Mouse (Mus musculus) frontal cortex, adult 2 months (tissue): Measurements from ENCODE around the gene A430078G23Rik. TPM values are rescaled to one million over a fixed set of nuclear protein-coding genes. Genes with fewer than 3 reads are reported as not detected.
A peak's percentile ranks its signal among the peaks of the same experiment; 100 is the strongest.

Source experiments
- DNase-seq, 2 experiments: peaks; one replicate each; pipeline ENCODE4 v3.0.0; 2022; ENCODE audit warnings: low spot score in 1 of 2; ENCODE audit errors: extremely low spot score in 1 of 2
- polyA plus RNA-seq: library from polyadenylated mRNA; depleted of rRNA; stranded (reverse); fragments of >200 nt; gene quantifications from 2 replicates; pipeline ENCODE4 v1.2.3, GENCODE M21; 2012

Gene A430078G23Rik
- polyA plus RNA-seq, 1 experiment, result 0.52 TPM

DNA sequence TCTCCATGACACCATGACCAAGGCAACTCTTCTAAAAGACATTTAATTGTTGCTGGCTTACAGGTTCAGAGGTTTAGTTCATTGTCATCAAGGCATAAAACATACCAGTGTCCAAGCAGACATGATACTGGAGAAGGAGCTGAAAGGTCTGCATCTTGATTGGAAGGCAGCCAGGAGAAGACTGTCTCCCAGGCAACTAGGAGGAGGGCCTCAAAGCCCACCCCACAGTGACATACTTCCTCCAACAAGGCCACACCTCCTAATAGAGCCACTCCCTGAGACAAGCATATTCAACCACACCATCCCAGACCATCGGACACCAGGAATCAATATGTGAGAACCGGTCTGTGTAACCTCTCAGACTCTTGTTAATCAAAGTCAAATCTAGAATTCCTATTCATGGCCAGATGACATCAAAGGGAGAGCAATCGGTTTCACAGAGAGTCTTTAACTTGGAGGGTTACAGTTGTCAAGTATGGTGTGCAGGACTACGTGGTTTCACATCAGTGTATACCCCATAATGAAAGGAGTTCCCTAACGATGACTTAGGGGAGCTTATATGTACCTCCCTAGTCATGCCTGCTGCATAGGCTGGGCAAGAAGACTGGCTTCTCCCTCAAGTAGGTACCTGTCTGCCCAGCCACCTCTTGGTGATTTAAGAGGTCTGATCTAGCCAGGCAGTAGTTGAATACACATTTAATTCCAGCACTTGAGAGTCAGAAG, 6.4 kb upstream of the A430078G23Rik start:
- DNase-seq, result no peak

DNA sequence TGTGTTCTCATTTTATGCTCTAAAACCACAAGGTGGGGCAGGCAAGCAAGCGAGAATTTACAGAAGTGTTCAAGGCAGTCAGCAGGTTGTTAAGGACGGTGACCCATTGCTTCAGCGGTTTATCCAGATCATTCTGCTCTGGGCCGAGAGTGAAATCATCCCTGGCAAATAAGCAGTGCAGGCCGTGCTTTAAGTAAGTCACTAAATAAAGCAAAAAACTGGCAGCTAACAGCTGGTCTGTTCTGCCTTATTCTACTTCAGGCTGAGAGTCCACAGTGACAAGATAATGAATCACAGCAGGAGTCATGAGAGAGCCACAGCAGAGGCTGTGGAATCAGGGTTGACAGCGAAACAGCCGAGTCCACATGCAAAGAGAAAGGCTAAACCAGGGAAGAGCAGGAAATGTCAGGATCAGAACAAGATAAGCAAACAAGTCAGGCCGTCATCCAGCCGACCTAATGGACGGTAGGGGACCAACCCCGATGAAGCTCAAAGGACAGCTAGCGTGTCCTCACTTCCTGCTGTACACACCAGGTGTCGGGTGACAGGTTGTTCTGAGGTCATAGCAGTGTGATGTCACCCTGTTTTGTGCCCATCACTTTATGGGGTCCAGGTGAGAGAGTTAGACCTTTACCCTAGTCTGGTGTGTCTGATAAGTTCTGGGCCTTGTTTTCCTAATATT, 4.9 kb upstream of the A430078G23Rik start:
- DNase-seq, result peak in 1 of 2 experiments; percentile 20

DNA sequence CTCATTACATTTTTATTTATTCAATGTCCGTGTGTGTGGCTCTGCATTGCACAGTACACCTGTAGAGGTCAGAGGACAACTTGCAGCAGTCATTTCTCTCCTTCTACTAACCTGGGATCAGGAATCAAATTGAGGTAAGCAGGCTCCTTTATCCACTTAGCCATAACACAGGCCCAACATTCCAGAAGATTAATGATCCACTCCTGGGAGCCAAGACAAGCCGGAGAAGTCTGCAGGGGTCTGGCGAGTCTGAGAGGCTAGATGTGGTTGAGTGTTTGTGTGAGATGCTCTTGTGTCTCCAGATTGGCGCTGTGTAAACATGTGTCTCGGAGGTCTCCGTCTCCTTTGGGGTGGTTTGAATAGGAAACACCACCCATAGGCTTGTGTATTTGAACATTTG, 2.5 kb upstream of the A430078G23Rik start:
- no peak for DNase-seq

DNA sequence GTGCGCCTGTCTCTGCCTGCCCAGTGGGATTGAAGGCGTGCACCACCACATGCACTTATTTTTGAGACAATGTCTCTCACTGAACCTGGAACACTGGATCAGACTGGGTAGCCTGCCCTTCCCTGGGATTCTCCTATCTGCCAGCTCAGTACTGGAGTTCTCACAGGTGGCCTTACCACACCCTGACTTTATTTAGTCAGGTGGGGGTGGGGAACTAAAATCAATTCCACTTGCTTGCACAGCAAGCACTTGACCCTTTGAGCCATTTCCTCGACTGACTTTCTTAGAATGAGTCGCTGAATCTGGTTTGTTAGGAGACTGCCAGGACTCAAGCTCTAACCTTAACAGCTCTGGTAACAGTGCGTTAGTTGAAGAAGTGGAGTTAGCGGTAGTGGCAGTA, 500 bp upstream of the A430078G23Rik start:
- no peak for DNase-seq

DNA sequence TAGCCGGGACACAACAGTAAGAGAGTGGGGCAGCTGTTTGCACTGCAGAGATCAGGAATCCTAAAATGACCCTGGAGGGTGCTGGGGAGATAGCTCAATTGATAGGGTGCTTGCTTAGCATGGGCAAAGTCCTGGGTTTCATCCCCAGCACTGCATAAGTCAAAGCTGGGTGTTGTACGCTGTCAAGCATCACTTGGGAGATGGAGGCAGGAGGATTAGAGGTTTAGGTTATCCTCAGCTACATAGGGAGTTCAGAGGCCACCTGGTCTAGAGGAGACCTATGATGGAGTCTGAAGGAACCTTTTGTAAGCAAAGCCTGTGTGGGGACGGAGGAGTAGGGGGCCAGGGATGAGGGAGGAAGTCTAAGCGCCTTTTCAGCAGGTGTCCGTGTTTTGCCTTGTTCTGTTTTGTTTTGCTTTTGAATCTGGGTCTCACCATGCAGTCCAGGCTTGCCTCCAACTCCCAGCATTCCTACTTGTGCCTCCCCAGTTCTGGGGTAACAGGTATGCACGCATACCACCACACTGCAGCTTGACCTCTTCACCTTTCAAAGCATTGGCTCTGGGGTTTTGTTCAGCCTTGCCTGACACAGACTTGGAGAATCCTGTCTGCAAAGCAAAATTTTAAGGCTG, 712 bp downstream of the A430078G23Rik start:
- no peak for DNase-seq

DNA sequence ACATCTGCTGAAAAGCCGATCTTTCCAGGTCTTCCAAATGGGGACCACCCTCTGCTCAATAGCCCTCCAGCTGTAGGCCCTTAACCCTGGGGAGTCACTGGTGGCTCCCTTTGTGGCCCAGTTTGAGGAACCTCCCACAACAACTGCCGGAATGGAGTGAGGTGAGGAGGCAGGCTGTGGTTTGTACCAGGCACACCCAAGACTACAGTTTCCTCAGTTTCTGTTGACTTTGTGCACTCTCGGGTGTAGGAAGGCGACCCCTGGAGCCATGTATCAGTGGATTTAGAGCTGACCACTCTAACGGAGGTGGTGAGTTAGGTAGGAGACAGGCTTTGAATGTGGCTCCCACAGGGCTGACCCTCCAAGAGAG, 1.2 kb downstream of the A430078G23Rik start:
- no peak for DNase-seq

DNA sequence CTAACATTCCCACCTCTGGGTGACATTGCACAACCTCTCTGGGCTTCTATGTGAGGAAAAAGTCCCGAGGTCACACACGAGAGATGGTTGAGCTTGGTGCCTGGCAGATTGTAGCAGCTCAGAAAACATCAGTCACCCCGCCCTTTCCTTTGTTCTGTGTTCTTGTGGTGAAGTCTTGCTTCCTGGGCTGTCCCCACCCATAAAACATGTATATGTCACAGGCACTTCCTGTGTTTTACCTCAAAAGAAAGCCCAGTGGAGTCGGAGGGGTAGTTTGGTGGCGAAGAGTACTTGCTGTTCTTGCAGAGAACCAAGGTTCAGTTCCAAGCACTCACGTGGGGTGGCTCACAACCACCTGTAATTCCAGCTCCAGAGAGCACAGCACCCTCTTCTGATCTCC, 2.4 kb downstream of the A430078G23Rik start:
- DNase-seq, result no peak

DNA sequence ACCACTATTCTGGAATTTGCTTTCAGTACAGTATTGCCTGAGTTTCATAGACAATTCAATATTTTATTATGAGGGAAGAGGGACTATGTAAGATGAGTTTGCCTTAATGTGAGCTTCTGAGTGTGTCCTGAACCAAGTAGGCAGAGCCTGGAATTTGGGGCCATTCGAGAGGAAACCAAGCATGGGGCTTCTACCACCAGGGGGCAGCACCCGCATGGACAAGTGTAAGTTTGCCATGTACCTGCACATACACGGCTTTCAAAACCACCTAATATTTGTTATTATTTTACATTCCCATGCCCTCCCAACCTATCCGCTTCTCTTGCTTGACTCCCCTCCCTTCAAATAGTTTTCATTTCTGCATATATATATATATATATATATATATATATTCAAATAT, 4.8 kb downstream of the A430078G23Rik start:
- DNase-seq, result peak; percentile 18 to 91

DNA sequence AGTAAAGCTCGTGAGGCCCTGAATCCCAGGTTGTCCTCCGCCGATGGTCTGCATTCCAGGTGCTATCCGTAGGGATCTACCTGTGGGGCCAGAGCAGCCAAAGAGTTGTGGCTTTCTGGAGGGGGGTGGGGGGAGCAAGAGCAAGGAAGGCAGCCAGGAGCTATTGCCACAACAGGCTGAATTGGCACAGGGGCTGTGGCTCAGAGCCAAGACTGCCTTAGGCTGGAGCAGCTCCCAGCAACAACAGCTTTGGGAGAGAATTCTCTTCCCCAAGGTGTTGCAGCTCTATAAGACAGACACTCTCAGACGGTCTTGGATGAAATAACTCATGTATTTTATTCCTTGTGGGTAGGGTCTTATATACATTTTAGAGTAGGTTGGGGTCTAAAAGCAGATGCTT, 13.9 kb downstream of the A430078G23Rik start:
- no peak for DNase-seq

DNA sequence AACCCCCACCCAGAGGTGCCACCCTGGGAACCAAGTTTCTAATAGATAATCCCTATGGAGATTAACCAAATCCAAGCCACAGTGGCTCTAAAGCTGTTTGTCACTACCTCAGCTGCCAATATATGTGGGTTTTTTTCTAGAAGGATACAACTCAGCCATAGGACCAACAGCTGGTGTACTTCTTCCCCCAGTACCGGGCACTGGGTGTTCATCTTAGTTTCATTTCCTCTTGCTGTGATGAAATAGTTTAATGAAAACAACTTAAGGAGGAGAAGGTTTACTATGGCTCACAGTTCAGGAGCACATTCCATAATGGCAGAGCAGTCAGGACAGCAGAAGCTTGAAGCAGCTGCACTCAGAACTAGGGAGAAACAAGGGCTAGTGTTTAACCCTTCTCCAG, 14.9 kb downstream of the A430078G23Rik start:
- DNase-seq, result no peak

DNA sequence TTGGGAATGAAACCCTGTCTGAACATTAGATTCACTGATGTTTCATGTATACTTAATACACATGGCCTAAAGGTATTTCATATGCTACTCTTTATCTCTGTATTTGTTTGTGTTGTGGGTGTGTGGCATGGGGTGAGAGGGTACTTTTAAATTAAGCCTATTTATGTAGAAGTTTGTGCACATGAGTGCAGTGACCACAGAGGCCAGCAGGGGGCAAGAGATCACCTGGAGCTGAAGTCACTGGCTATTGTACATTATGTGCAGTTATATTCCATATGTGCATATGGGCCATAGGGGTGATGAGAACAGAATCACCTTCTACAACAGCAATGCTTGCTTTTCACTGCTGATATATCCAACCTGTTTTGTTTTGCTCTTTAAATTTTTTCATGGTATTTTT, 22.5 kb downstream of the A430078G23Rik start:
- no peak for DNase-seq

DNA sequence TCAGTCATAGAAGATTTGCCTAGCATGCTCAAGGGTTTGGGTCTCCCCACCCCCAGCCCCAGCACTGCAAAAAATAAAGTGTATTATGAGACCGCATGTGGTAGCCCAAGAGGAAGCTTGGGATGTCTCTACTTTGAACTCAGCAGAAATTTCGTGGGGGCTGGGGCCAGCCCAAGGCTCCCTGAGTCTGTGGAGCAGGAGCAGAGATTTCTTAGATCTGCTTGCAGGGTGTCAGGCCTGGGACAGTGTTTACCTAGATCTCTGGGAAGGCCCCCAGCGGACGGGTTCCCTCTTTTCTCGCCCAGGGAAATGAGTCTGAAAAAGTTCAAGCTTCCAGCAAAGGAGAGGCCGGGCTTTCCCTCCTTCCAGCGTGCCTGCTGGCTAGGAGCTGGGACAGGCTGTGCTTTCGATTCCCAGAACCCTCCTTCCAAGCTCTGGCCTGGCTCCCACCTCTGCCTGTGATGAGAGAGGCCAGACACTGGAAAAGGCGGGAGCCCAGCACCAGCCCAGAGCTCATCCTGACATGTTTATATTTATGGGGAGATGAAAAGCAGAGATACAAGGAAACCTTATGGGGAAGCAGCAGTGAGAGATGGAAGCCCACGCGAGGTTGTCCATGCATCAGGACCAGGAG, 23.5 kb downstream of the A430078G23Rik start:
- no peak for DNase-seq

DNA sequence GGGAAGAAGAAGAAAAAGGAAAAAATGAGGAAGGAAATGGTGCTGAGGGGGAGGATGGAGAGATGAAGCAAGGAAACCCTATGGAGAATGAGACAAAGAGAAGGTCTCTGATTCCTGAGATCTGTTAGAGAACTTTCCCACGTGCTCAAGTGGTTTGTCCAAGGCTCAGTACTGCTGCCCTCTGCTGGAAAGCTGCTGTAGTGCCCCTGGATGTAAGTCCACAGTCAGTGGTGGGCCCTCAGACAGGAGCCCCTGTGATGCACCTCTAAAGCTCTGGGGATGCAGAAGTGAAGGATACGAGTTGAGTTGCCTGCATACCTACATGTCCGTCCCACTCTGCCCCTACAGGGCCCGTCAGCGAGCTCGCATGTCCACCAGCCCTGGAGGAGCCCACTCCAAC, 34.1 kb downstream of the A430078G23Rik start:
- DNase-seq, result peak in 1 of 2 experiments; percentile 79

DNA sequence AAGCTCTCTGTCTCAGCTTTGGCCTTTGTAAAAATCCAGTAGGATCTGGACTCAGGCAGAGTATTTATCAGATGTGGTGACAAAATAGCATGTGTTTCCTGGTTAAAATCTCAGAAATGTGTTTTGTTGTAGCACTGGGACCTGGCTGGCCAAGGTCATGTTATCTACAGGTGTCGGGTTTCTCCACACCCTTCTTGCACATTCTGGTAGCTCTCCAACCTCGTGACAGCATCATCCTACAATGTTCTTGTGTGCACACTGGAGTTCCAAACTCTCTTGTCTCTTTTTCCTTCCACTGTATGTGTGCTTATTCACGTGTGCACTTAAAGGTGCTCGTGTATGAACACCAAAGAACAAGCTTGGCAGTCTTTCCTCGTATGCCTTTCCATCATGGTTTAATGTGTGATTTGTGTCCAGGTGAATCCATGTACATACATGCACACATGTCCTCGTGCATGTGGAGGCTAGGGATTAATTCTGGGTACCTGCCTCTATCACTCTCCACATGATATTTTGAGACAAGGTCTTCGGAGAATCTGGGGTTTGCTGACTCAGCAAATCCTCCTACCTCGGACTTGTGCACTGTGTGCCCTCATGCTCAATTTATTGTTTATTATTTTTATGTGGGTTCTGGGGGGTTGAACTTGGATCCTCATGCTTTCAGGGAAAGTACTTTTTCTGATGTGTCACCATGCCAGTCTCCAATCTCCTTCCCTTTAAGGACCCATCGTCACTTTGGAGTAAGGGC, 35.5 kb downstream of the A430078G23Rik start:
- DNase-seq, result no peak

DNA sequence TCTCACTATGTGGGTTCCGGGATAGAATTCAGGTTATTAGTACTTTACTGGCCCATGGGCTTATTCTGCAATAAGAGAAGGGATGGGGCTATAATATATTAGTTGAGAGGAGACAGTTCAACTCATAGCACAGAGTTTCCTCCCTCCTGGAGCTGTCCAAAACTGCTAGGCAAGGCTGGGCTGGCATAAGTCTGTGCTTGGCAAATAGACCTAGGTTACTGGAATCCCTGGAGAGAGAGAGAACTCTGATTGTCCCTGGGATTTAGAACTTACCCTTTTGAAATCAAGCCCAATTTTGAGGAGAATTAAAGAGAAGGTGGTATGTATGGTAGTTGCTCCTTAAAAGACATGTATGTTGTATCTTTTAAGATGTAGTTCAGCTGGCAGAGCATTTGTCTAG, 36.3 kb downstream of the A430078G23Rik start:
- DNase-seq, result no peak

DNA sequence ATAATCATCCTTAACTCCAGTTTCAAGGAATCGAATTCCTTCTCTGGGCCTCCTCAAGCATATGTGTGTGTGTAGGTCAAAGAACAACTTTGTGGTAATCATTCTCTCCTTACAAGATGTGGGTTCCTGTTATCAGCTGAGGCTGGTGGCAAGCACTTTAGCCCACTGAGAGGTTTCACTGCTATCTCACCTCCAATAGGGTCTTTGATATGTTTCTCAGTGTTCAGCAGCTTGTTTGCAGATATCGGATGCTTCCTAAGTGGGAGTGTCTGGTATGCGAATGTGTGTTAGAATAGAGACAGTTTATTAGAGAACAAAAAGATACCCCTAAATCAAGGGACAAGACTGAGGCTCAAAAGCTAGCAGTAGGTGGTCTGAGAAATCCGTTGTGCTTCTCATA, 39.1 kb downstream of the A430078G23Rik start:
- DNase-seq, result no peak

DNA sequence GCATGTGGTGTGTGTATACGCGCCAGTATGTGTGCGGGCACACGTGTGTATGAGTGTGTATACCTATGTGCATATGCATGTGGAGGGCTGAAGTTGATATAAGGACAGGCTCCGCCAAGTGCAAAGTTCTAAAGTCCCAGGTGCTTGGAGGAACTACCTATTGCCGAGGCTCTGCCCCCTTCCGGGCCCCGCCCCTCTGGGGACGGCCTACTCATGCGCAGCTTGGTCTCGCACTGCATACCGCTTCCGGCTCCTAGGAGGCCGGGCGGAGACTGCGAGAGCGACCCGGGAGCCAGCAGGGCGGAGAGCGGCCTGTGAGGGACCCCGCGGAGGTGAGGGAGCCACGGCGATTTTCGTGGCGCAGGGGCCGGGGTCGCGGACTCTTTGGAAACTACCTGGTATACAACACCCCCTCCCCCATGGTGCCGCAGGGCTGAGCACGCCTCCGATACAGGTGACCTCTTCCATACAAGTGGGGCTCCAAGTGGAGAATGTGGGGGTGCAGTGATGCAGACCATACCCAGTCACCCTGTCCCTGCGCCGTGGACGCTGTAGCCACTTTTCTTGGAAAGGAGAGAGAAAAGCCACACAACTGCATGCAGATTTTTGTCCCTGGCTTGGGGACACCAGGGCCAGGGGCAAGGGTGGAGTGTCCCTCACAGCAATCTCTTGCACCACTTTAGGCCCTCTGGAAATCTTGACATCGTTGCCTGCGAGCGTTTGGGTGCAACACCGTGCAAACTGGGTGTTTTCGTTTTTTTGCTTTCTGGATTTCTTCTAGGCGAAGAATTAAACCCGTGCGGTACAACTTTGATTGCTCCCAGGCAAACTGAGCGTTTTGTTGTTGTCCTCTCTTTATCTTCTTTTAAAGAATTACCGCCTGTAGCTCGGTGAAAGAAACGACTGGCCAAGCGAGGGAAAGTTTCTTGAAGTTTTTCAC, 39.8 kb downstream of the A430078G23Rik start, which contains the start of gene Arhgef18:
Gene Arhgef18, plus strand, starts transcription at position 236 of the 940 bp plus-strand sequence.
- peak; percentile 63 to 86 for DNase-seq

DNA sequence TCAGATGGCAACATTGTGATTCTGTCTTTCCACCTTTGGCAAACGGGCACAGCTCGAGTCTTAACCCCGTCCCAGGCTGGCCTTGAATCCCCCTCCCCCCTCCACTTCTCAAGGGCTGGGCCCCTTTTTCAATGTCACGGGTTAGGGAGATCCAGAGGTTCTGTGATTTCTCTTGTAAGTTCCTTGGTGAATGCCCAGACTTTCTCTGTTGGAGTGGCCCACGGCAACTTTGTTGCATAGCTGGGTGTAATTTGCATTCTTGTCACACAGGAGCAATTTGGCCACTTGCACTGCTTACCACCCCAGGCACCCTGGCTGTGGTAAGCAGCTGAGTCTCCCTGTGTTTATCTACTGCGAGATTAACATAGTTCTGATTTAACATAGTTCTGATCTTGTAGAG, 41.4 kb downstream of the A430078G23Rik start:
- peak in 1 of 2 experiments; percentile 29 for DNase-seq

DNA sequence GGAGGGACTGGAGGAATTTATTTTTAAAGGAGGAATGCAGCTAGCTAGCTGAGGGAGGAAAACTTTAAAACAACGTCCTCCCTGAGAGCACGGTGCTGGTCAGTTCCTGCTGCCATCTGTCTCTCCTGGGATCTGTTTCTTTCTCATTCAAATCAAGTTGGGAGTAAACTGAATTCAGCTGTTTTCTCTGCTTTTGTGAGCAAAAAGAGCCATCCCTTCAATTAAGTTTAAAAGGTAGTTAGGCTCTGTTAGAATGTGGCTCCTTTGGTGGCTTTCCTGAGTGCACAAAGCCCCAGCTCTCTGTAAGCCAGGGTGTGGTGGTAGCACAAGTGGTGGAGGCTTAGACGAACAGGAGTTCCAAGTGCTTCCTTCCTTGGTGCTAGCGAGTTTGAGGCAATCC, 42.0 kb downstream of the A430078G23Rik start:
- no peak for DNase-seq
